Mouse (Mus musculus) neural tube, embryonic 10.5 days (tissue): ENCODE data around the gene Stat2.

ENCODE experiments used
- DNase-seq: peaks from one replicate; pipeline ENCODE4 v3.0.0-alpha.2; 2017; ENCODE audit warnings: low spot score; ENCODE audit errors: extremely low spot score

Gene Stat2

GRCm38 (mm10) chr10:128270287-128270841, at the start of gene Stat2:
TSS of gene Stat2 (plus strand) at chr10:128270559.
- DNase-seq = peak; percentile 94

DNA sequence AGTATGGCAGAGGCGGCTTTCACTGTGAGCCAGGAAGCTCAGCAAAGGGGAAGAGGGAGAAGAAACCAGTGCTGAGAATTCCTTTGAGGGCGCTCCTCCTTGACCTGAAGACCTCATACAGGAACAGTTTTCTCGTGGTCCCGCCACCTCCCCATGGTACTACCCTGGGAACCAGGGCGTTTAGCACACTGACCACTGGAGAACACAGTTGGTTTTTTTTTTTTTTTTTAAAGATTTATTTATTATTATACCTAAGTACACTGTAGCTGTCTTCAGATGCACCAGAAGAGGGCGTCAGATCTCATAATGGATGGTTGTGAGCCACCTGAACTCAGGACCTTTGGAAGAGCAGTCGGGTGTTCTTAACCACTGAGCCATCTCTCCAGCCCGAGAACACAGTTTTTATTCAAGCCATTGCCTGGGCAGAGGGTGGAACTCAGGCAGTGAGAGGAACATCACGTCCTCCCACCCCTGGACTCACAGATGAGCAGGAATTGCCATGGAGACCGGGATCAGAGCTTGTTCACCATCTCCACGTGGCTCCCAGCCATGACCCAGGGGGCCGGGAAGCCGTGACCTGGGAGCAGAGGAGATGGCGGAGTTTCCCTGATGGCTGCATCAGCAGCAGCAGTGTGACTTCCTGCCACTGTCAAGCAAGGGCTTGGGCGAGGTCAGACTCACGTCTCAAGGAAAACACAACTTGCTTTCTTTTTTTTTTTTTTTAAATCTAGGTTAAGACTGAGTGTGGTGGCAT, 48.6 kb upstream of the Stat2 start:
- no peak for DNase-seq

- DNase-seq = no peak
These were observed 45.3 kb upstream of the Stat2 start for GRCm38 (mm10) chr10:128225064-128225463.

GRCm38 (mm10) chr10:128225538-128225937, 44.8 kb upstream of the Stat2 start, which contains the start of gene Mip:
TSS of gene Mip (plus strand) at chr10:128225838.
- DNase-seq = no peak

DNA sequence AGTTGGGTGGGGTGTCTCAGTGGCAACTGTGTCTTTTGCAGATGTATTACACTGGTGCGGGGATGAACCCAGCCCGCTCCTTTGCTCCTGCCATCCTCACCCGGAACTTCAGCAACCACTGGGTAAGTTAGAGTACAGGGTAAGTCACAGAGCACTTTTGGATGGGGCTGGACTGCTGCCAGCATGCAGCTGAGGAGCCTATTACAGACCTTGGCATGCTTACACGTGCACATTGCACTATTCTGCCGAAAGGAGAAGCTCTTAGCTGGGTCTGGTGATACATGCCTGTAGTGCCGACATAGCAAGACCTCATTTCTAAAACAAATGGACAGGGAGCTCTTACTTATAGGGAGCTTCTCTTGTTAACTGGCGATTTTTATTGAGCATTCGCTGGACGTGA, 42.8 kb upstream of the Stat2 start:
- DNase-seq = no peak

- no peak for DNase-seq
These were observed 42.4 kb upstream of the Stat2 start for GRCm38 (mm10) chr10:128228009-128228408.

DNA sequence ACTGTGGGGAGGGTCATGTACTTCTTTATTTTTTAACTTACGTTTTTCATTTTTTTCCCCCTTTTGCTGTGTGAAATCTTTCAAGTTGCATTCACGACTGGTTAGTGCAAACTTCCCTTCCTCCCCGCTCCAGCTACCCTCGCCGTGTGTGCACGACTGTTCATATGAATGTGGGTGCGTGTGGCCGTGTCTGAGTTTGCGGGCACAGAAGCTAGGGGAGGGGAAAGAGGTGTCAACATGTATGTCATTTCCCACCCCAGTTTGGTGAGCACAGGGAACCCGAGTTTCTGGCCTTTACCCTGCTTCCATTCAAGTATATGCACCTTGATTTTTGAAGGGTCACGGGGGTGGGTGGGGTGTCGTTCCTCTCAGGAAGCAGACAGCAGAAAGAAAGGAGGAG, 39.8 kb upstream of the Stat2 start:
- DNase-seq = no peak

DNA sequence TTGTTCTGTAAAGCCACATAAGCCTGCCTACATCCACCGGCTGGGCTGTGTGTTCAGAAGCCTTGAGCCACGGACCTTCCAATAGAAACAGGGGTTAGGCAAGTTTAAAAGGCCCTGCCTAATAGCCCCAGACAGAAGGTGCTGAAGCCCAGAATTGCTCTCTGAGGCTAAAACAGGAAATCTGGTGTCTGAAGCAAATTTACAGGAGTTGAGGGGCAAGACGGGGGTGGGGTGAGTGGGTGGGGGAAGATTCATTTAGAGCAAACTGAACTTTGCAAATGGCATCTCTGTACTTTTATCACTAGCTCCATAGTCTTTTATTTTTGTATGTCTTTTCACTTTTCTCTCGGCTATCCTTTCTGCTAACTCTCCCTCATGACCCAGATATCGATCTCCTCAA, 39.2 kb upstream of the Stat2 start:
- DNase-seq = no peak

DNA sequence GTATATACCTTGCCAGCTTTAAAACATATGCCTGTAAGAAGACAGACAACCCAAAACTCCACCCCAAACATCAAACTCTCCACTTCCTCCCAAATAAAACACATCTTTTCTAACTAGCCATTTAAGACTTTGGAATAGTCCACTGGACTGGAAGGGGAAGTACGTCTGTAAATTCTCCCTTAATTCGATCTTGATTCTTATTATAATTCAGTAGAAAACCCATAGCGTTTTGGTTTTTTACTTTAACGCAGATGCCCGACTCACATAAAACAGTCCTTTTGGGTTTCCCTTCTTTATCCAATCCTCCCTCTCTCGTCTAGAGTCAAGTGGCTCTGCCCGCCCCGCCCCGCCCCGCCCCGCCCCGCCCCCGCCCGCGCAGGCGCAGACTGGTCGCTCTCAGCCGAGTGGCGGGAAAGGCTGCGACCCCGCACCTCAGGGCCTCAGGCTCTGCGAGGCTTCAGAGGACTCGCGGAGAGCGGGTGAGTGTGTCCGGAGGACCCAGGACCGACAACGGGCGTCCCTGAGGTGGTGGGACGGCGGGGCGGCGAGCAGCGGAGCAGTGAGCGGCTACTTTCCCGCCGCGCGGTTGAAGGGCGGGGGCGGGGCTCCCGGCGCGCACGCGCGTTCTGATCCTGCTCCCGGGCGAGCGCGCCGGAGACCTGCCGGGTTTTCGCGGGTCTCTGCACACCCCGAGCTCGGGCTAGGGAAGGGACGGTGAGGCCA, 38.5 kb upstream of the Stat2 start, which contains the start of gene Timeless:
TSS of gene Timeless (plus strand) at position 369 of the 723 bp plus-strand sequence.
- peak; percentile 94 for DNase-seq

DNA sequence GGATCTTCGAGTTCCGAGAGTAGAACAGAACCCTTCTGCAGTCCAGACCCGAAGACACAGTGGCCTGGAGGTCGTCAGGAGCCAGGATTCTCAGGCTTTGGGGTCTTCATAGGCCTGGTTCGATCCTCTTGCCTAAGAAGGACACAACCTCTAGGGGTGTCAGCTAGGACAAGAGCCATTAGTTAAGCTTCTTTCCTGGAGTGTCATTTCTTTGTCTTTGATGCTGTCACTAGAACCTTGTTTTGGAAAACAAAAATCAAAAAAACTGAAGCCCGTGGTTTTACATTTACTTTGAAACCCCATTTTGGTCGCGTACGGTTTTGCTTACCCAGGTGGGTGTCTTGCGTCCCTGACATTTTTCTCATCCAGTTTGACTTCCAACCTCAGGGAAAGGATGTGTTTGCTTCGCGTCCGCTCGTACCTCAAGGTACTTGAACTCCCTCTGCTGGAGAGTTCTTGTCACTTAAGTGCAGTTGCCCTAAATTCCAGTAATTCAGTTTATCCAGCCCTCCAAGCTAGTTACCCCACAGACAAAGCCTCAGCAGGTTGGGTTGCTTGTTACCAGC, 37.9 kb upstream of the Stat2 start:
- DNase-seq = peak; percentile 60

- DNase-seq = no peak
These were observed 34.0 kb upstream of the Stat2 start for GRCm38 (mm10) chr10:128236321-128236720.

GRCm38 (mm10) chr10:128237807-128238480, 32.4 kb upstream of the Stat2 start:
- DNase-seq = no peak

- no peak for DNase-seq
These were observed 31.2 kb upstream of the Stat2 start for GRCm38 (mm10) chr10:128239140-128239539.

- no peak for DNase-seq
These were observed 30.2 kb upstream of the Stat2 start for GRCm38 (mm10) chr10:128240131-128240530.

GRCm38 (mm10) chr10:128243252-128243651, 27.1 kb upstream of the Stat2 start:
- no peak for DNase-seq

GRCm38 (mm10) chr10:128244121-128244520, 26.2 kb upstream of the Stat2 start:
- DNase-seq = no peak

GRCm38 (mm10) chr10:128247020-128247732, 23.2 kb upstream of the Stat2 start:
- DNase-seq = no peak

GRCm38 (mm10) chr10:128250565-128250964, 19.8 kb upstream of the Stat2 start:
- no peak for DNase-seq

DNA sequence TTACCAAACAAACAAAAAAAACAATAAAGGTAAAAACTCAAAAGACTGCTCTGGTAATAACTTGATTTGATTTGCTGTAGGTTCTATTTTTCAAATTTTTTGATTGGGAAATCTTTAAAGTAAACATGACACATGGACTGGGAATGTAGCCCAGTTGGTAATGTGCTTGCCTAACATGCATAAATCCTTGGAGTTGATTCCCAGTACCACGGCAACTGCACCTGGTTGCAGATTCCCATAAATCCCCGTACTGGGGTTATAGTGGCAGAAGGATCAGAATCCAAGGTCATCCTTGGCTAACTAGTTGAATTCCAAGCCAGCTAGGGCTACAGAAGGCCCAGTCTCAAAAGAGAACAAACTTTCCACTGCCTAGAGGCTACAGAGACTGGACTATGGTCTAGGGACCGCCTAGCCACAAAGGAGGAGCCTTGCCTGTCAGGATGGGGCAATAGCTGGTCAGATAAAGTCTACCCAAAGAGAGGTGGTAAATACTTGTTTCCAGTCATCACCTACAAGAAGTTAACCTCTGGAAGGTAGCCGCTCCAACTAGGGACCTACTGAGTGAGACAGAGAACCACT, 16.6 kb upstream of the Stat2 start, which contains the start of gene Apon:
TSS of gene Apon (plus strand) at position 420 of the 579 bp plus-strand sequence.
- no peak for DNase-seq

GRCm38 (mm10) chr10:128255925-128256324, 14.4 kb upstream of the Stat2 start:
- DNase-seq = no peak
